Mouse (Mus musculus): Measurements from ENCODE around the gene Dnah2. TPM values are rescaled to one million over a fixed set of nuclear protein-coding genes. Genes with fewer than 3 reads are reported as not detected.
"Not testable (repeated sequence)": the region's sequence is repeated elsewhere in the genome, so short reads cannot be mapped to it uniquely, and the experiment has no call there.

Gene Dnah2
- polyA plus RNA-seq, 1 experiment from 2014 or later, result 1.3 TPM

- Histone ChIP-seq H3K36me3 (replicated peaks) (no peaks in the 10 kb centered on the region), H3K27me3 (replicated peaks; ENCODE audit: low read depth, poor library complexity, severe bottlenecking) (peaks cover 11% of the 10 kb centered on the region), H3K4me3 (0 out of 2 replicates have a peak overlapping the region, but pooled peaks have one; percentile 1), H3K4me1 (peaks cover 50% of the 10 kb centered on the region), H3K27ac (replicated peaks) (no peak overlapping the region), H3K9me3 (no peaks in the 10 kb centered on the region)
- 44% methylated on average over 3 of the region's 3 CpGs for WGBS
- no peak for DNase-seq (ENCODE audit: low spot score)
Measured at GRCm38 (mm10) chr11:69543598-69543997, 5.3 kb downstream of the Dnah2 start.

- H3K27ac ChIP-seq (replicated peaks), result not testable (repeated sequence)
- peaks cover 40% of the 10 kb centered on the region for H3K4me1 ChIP-seq
Measured at GRCm38 (mm10) chr11:69541741-69542140, 7.2 kb downstream of the Dnah2 start.

GRCm38 (mm10) chr11:69540700-69541099 lies 8.2 kb downstream of the Dnah2 start:
- H3K27me3 ChIP-seq (replicated peaks; ENCODE audit: low read depth, poor library complexity, severe bottlenecking), result no peaks in the 10 kb centered on the region
- peaks cover 34% of the 10 kb centered on the region for H3K4me1 ChIP-seq
- no peaks in the 10 kb centered on the region for H3K9me3 ChIP-seq
- H3K27ac ChIP-seq (replicated peaks), result no peak overlapping the region
- 95% methylated on average over 2 of the region's 2 CpGs for WGBS
- no peak for DNase-seq (ENCODE audit: low spot score)
- no peak overlapping the region for H3K4me3 ChIP-seq
- no peaks in the 10 kb centered on the region for H3K36me3 ChIP-seq (replicated peaks)

More at GRCm38 (mm10) chr11:69541741-69542140, 7.2 kb downstream of the Dnah2 start:
- H3K36me3 ChIP-seq (replicated peaks); H3K9me3 ChIP-seq; H3K27me3 ChIP-seq (replicated peaks; ENCODE audit: low read depth, poor library complexity, severe bottlenecking); DNase-seq (ENCODE audit: low spot score); H3K4me3 ChIP-seq: not testable (repeated sequence)
- 42% methylated on average over 2 of the region's 3 CpGs for WGBS

DNA sequence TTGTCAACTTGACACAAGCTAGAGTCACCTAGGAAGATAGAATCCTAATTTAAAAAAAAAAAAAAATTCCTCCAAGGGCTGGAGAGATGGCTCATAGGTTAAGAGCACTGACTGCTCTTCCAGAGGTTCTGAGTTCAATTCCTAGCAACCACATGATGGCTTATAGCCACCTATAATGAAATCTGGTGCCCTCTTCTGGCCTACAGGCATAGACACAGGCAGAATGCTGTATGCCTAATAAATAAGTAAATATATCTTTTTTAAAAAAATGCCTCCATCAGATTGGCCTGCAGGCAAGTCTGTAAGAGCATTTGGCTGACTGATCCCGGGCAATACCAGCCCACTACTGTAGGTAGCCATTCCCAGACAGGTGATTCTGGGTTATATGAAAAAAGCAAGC lies 13.9 kb downstream of the Dnah2 start:
- whole genome bisulfite sequencing, result 75% methylated on average over 1 of the region's 1 CpGs
- no peak for DNase-seq (ENCODE audit: low spot score)
- H3K4me3 ChIP-seq, result no peak overlapping the region
- H3K27me3 ChIP-seq (replicated peaks; ENCODE audit: low read depth, poor library complexity, severe bottlenecking), result no peaks in the 10 kb centered on the region
- no peak overlapping the region for H3K27ac ChIP-seq (replicated peaks)
- no peaks in the 10 kb centered on the region for H3K36me3 ChIP-seq (replicated peaks)
- no peaks in the 10 kb centered on the region for H3K9me3 ChIP-seq
- peaks cover 23% of the 10 kb centered on the region for H3K4me1 ChIP-seq

DNA sequence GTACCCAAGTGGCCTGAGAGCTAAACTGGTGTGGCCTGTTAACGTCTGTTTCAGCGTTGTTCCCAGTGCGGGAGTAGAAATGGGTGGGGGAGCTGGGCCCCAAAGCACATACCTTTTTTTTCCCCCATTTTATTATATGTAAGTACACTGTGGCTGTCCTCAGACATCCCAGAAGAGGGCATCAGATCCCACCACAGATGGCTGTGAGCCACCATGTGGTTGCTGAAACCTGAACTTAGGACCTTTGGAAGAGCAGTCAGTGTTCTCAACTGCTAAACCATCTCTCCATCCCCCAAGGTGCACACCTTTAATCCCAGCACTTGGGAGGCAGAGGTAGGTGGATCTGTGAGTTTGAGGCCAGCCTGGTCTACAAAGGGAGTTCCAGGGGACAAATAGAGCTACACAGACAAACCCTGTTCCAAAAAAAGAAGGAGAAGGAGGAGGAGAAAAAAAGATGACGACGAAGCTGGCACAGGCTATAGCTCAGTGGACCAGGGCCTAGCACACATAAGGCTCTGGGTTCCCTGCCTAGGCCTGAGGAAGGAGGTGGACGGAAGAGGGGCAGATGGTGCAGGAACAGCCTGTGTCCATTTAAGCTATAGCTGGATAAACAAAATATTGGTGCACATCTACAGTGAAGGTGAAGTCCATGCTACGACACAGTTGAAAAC lies 16.3 kb downstream of the Dnah2 start:
- H3K27ac ChIP-seq (replicated peaks), result 0 out of 2 replicates have a peak overlapping the region, but pooled peaks have one; percentile 8
- no peak overlapping the region for H3K4me3 ChIP-seq
- 81% methylated on average over 7 of the region's 7 CpGs for WGBS
- peaks cover 11% of the 10 kb centered on the region for H3K4me1 ChIP-seq
- no peak for DNase-seq (ENCODE audit: low spot score)
- H3K27me3 ChIP-seq (replicated peaks; ENCODE audit: low read depth, poor library complexity, severe bottlenecking), result no peaks in the 10 kb centered on the region
- H3K9me3 ChIP-seq, result no peaks in the 10 kb centered on the region
- H3K36me3 ChIP-seq (replicated peaks), result no peaks in the 10 kb centered on the region

GRCm38 (mm10) chr11:69530755-69531154 lies 18.2 kb downstream of the Dnah2 start:
- H3K27ac ChIP-seq (replicated peaks); H3K36me3 ChIP-seq (replicated peaks); H3K27me3 ChIP-seq (replicated peaks; ENCODE audit: low read depth, poor library complexity, severe bottlenecking); H3K9me3 ChIP-seq; DNase-seq (ENCODE audit: low spot score); H3K4me3 ChIP-seq: not testable (repeated sequence)
- H3K4me1 ChIP-seq, result peaks cover 22% of the 10 kb centered on the region
- 86% methylated on average over 6 of the region's 6 CpGs for whole genome bisulfite sequencing

GRCm38 (mm10) chr11:69530281-69530680 lies 18.6 kb downstream of the Dnah2 start:
- 89% methylated on average over 3 of the region's 3 CpGs for WGBS
- H3K9me3 ChIP-seq; H3K27me3 ChIP-seq (replicated peaks; ENCODE audit: low read depth, poor library complexity, severe bottlenecking); H3K4me3 ChIP-seq; H3K36me3 ChIP-seq (replicated peaks); H3K27ac ChIP-seq (replicated peaks); DNase-seq (ENCODE audit: low spot score): not testable (repeated sequence)
- peaks cover 21% of the 10 kb centered on the region for H3K4me1 ChIP-seq

DNA sequence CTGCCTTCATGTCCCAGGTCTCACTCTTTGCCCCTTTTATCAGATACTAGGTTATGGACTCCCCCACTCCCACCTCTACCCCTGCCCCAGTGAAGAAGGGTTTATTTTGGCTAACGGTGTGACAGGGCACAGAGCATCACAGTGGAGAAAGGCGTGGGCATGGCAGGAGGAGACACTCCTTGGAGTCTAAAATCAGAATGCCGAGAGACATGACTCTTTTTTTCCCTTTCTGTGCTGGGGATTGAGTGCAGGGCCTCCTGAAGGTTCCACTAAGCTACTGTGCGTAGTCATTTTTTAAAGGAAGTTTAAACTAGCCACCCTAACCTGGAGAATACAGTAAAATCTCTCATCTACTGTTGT lies 20.9 kb downstream of the Dnah2 start:
- Histone ChIP-seq H3K27ac (replicated peaks) (peak overlapping the region; percentile 88), H3K4me3 (peak overlapping the region; percentile 49), H3K4me1 (peaks cover 21% of the 10 kb centered on the region), H3K36me3 (replicated peaks) (no peaks in the 10 kb centered on the region), H3K9me3 (no peaks in the 10 kb centered on the region), H3K27me3 (replicated peaks; ENCODE audit: low read depth, poor library complexity, severe bottlenecking) (no peaks in the 10 kb centered on the region)
- WGBS, result 77% methylated on average over 4 of the region's 4 CpGs
- DNase-seq (ENCODE audit: low spot score), result no peak

GRCm38 (mm10) chr11:69527098-69528030 lies 21.5 kb downstream of the Dnah2 start:
- WGBS, result 6% methylated on average over 30 of the region's 30 CpGs
- H3K27me3 ChIP-seq (replicated peaks; ENCODE audit: low read depth, poor library complexity, severe bottlenecking), result no peaks in the 10 kb centered on the region
- peaks cover 21% of the 10 kb centered on the region for H3K4me1 ChIP-seq
- peak overlapping the region; percentile 88 for H3K27ac ChIP-seq (replicated peaks)
- no peaks in the 10 kb centered on the region for H3K9me3 ChIP-seq
- DNase-seq (ENCODE audit: low spot score), result peak; percentile 65
- no peaks in the 10 kb centered on the region for H3K36me3 ChIP-seq (replicated peaks)
- peak overlapping the region; percentile 49 for H3K4me3 ChIP-seq

DNA sequence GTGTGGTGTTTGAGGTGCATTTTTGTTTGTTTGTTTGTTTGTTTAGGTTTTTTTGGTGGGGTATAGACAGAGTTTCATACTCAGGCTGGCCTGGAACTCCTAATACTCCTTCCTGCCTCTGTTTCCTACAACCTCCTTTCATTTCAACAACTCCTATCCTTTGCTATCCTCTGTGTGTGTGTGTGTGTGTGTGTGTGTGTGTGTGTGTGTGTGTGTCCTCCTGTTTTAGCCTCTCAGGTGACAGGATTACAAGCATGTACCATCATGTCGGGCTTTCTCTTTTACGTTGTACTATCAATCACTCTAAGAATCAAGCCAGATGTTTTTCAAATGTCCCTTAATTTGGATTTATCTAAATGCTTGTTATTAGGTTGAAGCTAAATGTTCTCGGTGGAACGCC lies 22.3 kb downstream of the Dnah2 start:
- Histone ChIP-seq H3K36me3 (replicated peaks) (no peaks in the 10 kb centered on the region), H3K27ac (replicated peaks) (peak overlapping the region; percentile 88), H3K4me3 (peak overlapping the region; percentile 49), H3K4me1 (peaks cover 21% of the 10 kb centered on the region), H3K27me3 (replicated peaks; ENCODE audit: low read depth, poor library complexity, severe bottlenecking) (no peaks in the 10 kb centered on the region), H3K9me3 (no peaks in the 10 kb centered on the region)
- 46% methylated on average over 4 of the region's 4 CpGs for WGBS
- no peak for DNase-seq (ENCODE audit: low spot score)

DNA sequence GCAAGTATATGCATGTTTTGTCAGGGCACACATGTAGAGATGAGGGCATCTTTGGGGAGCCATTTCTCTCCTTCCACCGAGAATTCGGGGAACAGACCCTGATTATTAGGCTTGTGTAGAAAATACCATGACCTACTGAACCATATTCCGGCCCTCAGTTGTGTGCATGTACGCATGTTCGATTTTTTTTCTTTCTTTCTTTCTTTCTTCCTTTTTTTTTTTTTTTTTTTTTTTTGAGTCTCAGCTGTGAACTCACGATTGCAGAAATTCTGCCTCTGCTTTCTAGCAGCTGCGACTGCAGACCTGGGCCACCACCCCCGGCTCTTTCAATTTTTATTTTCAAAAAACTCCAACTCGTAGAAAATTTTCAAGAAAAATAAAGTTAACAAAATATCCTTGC lies 23.2 kb downstream of the Dnah2 start:
- Histone ChIP-seq H3K27me3 (replicated peaks; ENCODE audit: low read depth, poor library complexity, severe bottlenecking) (no peaks in the 10 kb centered on the region), H3K36me3 (replicated peaks) (no peaks in the 10 kb centered on the region), H3K4me3 (no peak overlapping the region), H3K27ac (replicated peaks) (0 out of 2 replicates have a peak overlapping the region, but pooled peaks have one; percentile 88), H3K9me3 (no peaks in the 10 kb centered on the region), H3K4me1 (peaks cover 25% of the 10 kb centered on the region)
- no peak for DNase-seq (ENCODE audit: low spot score)
- 91% methylated on average over 9 of the region's 9 CpGs for WGBS

DNA sequence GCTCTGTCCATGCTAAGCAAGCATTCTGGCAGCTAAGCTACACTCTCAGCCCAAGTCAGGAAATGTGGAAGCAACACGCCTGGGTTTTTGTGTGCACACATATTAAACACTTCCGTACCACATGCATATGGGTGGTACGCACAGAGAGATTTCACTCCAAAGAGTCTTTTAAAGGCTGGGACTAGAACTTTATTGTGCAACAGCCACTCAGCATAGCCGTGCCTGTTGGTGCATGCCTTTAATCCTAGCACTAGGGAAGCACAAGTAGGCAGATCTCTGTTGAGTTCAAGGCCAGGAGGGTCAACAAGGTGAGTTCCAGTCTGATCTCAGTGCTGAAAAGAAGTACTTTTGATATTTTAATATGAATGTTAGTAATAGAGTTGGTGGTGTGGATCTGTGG lies 25.3 kb downstream of the Dnah2 start:
- H3K4me1 ChIP-seq, result peaks cover 29% of the 10 kb centered on the region
- H3K27ac ChIP-seq (replicated peaks), result no peak overlapping the region
- no peaks in the 10 kb centered on the region for H3K27me3 ChIP-seq (replicated peaks; ENCODE audit: low read depth, poor library complexity, severe bottlenecking)
- DNase-seq (ENCODE audit: low spot score), result no peak
- 88% methylated on average over 4 of the region's 4 CpGs for WGBS
- no peaks in the 10 kb centered on the region for H3K9me3 ChIP-seq
- no peaks in the 10 kb centered on the region for H3K36me3 ChIP-seq (replicated peaks)
- H3K4me3 ChIP-seq, result no peak overlapping the region

All from embryonic facial prominence, embryonic 10.5 days (tissue).